Mouse (Mus musculus) hindbrain, embryonic 16.5 days (tissue): Measurements from ENCODE around the gene Pfn1. TPM values are rescaled to one million over a fixed set of nuclear protein-coding genes. Genes with fewer than 3 reads are reported as not detected.

ENCODE experiments used
- ATAC-seq: fragments of 200-750 bp; cut with Nextera tagmentation; 2 replicates; pipeline ENCODE4 v1.8.0; 2017; ENCODE audit warnings: moderate TSS enrichment, moderate library complexity
- H3K27ac ChIP-seq: fragments of 300-500 bp; sonication (generic); 2 replicates; pipeline ENCODE4 v1.5.1; 2014; ENCODE audit warnings: low read depth, mild to moderate bottlenecking, control low read depth, low read length, moderate library complexity
- H3K27me3 ChIP-seq: fragments of 300-500 bp; sonication (generic); replicated peaks from 2 replicates; pipeline ENCODE4 v1.6.1; 2014; ENCODE audit warnings: low read length; ENCODE audit not compliant: control insufficient read depth, insufficient read depth
- H3K36me3 ChIP-seq: fragments of 300-500 bp; sonication (generic); 2 replicates; pipeline ENCODE4 v1.6.1; 2014; ENCODE audit warnings: mild to moderate bottlenecking, low read length, moderate library complexity, mixed read lengths; ENCODE audit not compliant: control insufficient read depth, insufficient read depth
- H3K4me1 ChIP-seq: fragments of 300-500 bp; sonication (generic); 2 replicates; pipeline ENCODE4 v1.6.1; 2014; ENCODE audit warnings: low read depth, low read length; ENCODE audit not compliant: control insufficient read depth, insufficient read depth
- H3K4me2 ChIP-seq: fragments of 300-500 bp; sonication (generic); 2 replicates; pipeline ENCODE4 v1.6.1; 2014; ENCODE audit warnings: mild to moderate bottlenecking, low read length, control low read depth, moderate library complexity
- H3K4me3 ChIP-seq: fragments of 300-500 bp; sonication (generic); 2 replicates; pipeline ENCODE4 v1.5.1; 2014; ENCODE audit warnings: mild to moderate bottlenecking, low read length, control low read depth, moderate library complexity
- H3K9ac ChIP-seq: fragments of 300-500 bp; sonication (generic); 2 replicates; pipeline ENCODE4 v1.6.1; 2014; ENCODE audit warnings: low read depth, mild to moderate bottlenecking, control low read depth, low read length, moderate library complexity
- H3K9me3 ChIP-seq: fragments of 300-500 bp; sonication (generic); 2 replicates; pipeline ENCODE4 v1.6.1; 2014; ENCODE audit warnings: mild to moderate bottlenecking, low read length, moderate library complexity; ENCODE audit not compliant: control insufficient read depth
- WGBS: fragments of 180-500 bp; shearing (Covaris S2); extraction: QIAGEN DNeasy Blood & Tissue Kit; methylation state at CpG from one replicate; pipeline ENCODE4 v1.1.7; 2014; 5-methylcytosine and 5-hydroxymethylcytosine counted together
- polyA plus RNA-seq: library from polyadenylated mRNA; unstranded; fragments of >200 nt; fragmentation: Nextera tagmentation; extraction: Ambion mirVana; gene quantifications from 2 replicates; pipeline ENCODE4 v1.2.1, GENCODE M21; 2015

The Pfn1 gene
- polyA plus RNA-seq, 1 experiment from 2014 or later: 638 TPM

DNA sequence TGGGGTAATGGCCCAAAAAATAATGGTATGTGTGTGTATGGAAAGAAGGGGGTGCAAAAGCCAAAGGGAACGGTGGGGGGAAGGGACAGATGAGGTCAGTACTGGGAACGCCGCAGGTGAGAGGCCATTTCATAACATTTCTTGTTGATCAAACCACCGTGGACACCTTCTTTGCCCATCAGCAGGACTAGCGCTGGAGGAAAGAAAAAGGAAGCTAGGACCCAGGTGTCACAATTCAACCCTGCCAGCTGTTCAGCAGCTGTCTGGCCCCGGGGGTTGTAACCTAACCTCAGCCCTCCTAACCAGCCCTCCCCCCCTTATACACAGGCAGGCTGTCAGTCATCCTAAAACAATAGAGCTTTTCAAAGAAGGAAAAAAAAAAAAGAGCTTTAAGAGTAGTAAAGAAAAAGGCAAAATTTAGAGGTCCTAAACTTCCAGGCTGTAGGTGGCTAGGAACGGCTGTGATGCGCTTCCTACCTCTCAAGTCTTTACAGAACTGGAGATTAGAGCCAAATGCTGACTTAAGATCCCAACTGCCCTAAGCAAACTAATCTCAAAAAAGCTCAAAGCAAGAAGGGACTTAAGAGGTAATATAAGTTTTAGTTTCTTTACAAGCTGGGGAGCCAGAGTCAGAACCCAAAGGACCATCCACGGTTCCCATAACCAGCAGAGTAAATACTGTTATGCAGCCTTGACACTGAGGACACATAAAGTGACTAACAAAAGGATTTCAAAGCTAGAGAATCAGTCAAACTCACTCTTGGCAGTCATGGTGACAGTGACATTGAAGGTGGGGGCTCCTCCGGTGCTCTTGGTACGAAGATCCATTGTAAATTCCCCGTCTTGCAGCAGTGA, 2.2 kb downstream of the Pfn1 start:
- Histone ChIP-seq H3K4me2 (peak overlapping the region; percentile 64), H3K27ac (no peak overlapping the region; the same call in 1 of the 2 replicates), H3K9ac (no peak overlapping the region; the same call in 1 of the 2 replicates), H3K4me3 (peak overlapping the region; percentile 100), H3K9me3 (no peaks in the 10 kb centered on the region), H3K4me1 (peaks cover 40% of the 10 kb centered on the region), H3K27me3 (no peaks in the 10 kb centered on the region), H3K36me3 (peaks cover 20% of the 10 kb centered on the region)
- no peak for ATAC-seq
- 72% methylated on average over 12 of the region's 12 CpGs for WGBS

- Histone ChIP-seq H3K27ac (no peak overlapping the region), H3K4me2 (no peak overlapping the region), H3K4me3 (no peak overlapping the region), H3K9ac (no peak overlapping the region), H3K4me1 (peaks cover 37% of the 10 kb centered on the region), H3K36me3 (peaks cover 20% of the 10 kb centered on the region), H3K9me3 (no peaks in the 10 kb centered on the region), H3K27me3 (no peaks in the 10 kb centered on the region)
- no peak for ATAC-seq
- WGBS: 85% methylated on average over 2 of the region's 2 CpGs
Measured at GRCm38 (mm10) chr11:70651391-70651790, 3.1 kb downstream of the Pfn1 start.

DNA sequence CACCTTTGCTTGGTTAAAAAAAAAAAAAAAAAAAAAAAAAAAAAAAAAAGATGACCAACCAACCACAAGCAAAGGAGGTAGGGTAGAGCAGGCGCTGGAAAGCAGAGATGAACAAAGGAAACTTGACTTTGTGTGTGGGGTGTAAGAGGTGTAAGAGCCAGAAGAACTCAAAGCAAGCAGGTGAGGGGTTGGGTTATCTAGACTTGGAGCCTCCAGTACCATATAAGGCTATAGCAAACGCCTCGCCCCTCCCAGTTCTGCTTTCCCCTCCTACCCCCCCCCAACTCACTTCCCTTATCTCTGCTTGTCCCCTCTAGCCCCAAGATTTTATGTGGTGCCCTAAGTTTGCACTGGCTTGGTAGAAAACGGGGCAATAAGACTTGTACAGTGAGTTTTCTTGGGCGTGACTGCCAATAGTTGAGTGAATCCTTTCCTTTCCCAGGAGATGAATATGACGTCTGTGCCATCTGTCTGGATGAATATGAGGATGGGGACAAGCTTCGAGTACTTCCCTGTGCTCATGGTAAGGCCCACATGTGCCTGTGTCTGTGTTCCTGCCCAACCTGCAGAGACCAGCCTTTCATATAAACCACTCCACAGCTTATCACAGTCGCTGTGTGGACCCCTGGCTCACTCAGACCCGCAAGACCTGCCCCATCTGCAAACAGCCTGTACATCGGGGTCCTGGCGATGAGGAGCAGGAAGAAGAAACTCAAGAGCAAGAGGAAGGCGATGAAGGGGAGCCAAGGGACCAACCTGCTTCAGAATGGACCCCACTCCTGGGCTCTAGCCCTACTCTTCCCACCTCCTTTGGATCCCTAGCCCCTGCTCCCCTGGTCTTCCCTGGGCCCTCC, 3.9 kb downstream of the Pfn1 start:
- 77% methylated on average over 12 of the region's 12 CpGs for WGBS
- Histone ChIP-seq H3K9me3 (no peaks in the 10 kb centered on the region), H3K4me2 (no peak overlapping the region), H3K27ac (no peak overlapping the region), H3K9ac (no peak overlapping the region), H3K4me1 (peaks cover 37% of the 10 kb centered on the region), H3K36me3 (peaks cover 20% of the 10 kb centered on the region), H3K4me3 (no peak overlapping the region), H3K27me3 (no peaks in the 10 kb centered on the region)
- ATAC-seq: no peak

- no peak overlapping the region for H3K9ac ChIP-seq
- 89% methylated on average over 8 of the region's 8 CpGs for WGBS
- no peak overlapping the region for H3K4me3 ChIP-seq
- ATAC-seq: no peak
- H3K27ac ChIP-seq: no peak overlapping the region
- no peaks in the 10 kb centered on the region for H3K27me3 ChIP-seq
- peaks cover 26% of the 10 kb centered on the region for H3K36me3 ChIP-seq
- no peaks in the 10 kb centered on the region for H3K9me3 ChIP-seq
- H3K4me1 ChIP-seq: peaks cover 40% of the 10 kb centered on the region
- no peak overlapping the region for H3K4me2 ChIP-seq
Measured at GRCm38 (mm10) chr11:70649185-70649734, 5.2 kb downstream of the Pfn1 start.

DNA sequence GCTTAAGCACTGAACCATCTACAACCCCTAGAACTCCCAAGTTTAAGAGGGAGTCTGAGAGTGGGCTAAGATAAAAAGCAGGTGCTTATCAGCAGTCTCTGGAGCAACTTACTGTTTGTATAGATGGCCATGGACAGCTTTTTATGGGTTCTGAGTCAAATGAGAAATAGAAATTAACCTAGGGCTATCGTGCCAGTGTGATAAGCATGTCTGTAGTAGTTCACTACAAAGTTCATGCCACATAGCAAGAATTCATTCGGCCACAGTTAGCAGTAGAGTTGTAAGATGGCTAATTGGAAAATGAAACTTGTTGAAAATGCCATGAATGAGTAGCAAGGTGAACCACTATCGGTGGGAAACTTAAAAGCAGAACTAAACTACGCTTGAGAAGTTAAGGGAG, 5.9 kb downstream of the Pfn1 start:
- Histone ChIP-seq H3K4me3 (peak overlapping the region; percentile 64), H3K4me1 (peaks cover 40% of the 10 kb centered on the region), H3K27ac (no peak overlapping the region), H3K4me2 (peak overlapping the region; percentile 94), H3K9me3 (no peaks in the 10 kb centered on the region), H3K27me3 (no peaks in the 10 kb centered on the region), H3K36me3 (peaks cover 27% of the 10 kb centered on the region), H3K9ac (peak overlapping the region; percentile 71)
- ATAC-seq: no peak
- 83% methylated on average over 4 of the region's 4 CpGs for WGBS

GRCm38 (mm10) chr11:70647716-70648420, 6.6 kb downstream of the Pfn1 start:
- H3K4me1 ChIP-seq: peaks cover 36% of the 10 kb centered on the region
- peak overlapping the region; percentile 68 for H3K27ac ChIP-seq
- H3K9me3 ChIP-seq: no peaks in the 10 kb centered on the region
- peak overlapping the region; percentile 94 for H3K4me2 ChIP-seq
- H3K9ac ChIP-seq: peak overlapping the region; percentile 71
- 0 out of 2 replicates have a peak, but pooled peaks have one; percentile 1 for ATAC-seq
- 6% methylated on average over 28 of the region's 28 CpGs for WGBS
- peaks cover 30% of the 10 kb centered on the region for H3K36me3 ChIP-seq
- peak overlapping the region; percentile 64 for H3K4me3 ChIP-seq
- H3K27me3 ChIP-seq: no peaks in the 10 kb centered on the region

DNA sequence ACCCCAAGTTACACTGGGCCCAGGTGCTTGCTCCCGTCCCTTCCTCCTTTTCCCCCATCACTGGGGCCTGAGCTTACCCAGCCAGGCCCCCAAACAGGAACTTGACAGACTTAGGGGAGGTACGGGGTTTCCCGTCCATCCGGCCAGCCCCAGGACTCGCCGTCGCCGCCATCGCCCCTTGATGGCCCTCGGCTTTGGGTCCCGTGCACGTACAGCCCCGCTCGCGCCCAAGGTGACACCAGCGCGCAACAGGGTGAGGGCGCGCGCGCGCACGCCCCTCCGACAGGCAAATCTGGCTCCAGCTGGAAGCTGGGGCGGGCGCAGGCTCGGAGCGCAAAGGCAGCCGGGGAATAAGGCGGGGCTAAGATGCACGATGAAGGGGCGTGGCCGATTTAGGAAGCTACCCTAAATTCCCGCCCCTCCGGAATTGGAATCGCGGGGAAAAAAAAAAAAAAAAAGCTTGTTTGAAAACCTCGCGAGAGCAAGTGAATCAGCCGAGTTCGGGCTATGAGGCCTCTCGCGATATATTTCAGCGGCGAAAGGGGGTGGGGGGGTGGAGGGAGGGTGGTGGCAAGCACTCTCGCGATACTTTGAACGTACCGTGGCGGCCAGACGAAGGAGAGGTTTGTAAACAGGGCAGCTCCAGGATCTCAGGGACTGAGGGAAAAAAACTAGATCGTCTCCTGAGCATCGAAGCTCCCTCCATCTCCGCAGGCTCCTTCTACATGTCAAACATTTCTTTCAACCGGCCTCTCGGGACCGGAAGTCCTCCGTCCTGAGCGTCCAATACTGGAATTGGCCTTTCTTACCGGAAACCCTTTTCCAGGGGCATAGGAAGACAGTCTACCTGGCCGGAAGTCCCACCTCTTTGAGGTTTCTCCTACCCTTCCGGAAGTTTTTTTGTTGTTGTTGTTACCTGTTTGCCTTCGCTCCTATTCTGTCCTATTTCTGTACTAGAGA, 7.5 kb downstream of the Pfn1 start, which contains the start of the genes Rnf167 and Slc25a11:
Gene Rnf167, plus strand, starts transcription at position 545 of the 960 bp plus-strand sequence.
Gene Slc25a11, minus strand, starts transcription at position 789 of the 960 bp plus-strand sequence.
- under 1% methylated on average over 63 of the region's 63 CpGs for WGBS
- Histone ChIP-seq H3K4me2 (peak within 1 kb of the TSS; percentile 94), H3K9me3 (no peaks in the 10 kb centered on the region), H3K27me3 (no peaks in the 10 kb centered on the region), H3K27ac (peak within 1 kb of the TSS; percentile 91), H3K9ac (peak within 1 kb of the TSS; percentile 85), H3K4me3 (peak within 1 kb of the TSS; percentile 64), H3K4me1 (peaks cover 27% of the 10 kb centered on the region), H3K36me3 (peaks cover 27% of the 10 kb centered on the region)
- ATAC-seq: peak; percentile 92

GRCm38 (mm10) chr11:70646259-70646555, 8.2 kb downstream of the Pfn1 start:
- peak overlapping the region; percentile 64 for H3K4me2 ChIP-seq
- peak overlapping the region; percentile 85 for H3K9ac ChIP-seq
- ATAC-seq: no peak
- peak overlapping the region; percentile 64 for H3K4me3 ChIP-seq
- 18% methylated on average over 3 of the region's 3 CpGs for WGBS
- peaks cover 23% of the 10 kb centered on the region for H3K36me3 ChIP-seq
- H3K27me3 ChIP-seq: no peaks in the 10 kb centered on the region
- no peaks in the 10 kb centered on the region for H3K9me3 ChIP-seq
- H3K4me1 ChIP-seq: peaks cover 25% of the 10 kb centered on the region
- H3K27ac ChIP-seq: peak overlapping the region; percentile 91
